Comparison of ENCODE assay signal across 9 mouse cellular contexts in the genomic region with DNA sequence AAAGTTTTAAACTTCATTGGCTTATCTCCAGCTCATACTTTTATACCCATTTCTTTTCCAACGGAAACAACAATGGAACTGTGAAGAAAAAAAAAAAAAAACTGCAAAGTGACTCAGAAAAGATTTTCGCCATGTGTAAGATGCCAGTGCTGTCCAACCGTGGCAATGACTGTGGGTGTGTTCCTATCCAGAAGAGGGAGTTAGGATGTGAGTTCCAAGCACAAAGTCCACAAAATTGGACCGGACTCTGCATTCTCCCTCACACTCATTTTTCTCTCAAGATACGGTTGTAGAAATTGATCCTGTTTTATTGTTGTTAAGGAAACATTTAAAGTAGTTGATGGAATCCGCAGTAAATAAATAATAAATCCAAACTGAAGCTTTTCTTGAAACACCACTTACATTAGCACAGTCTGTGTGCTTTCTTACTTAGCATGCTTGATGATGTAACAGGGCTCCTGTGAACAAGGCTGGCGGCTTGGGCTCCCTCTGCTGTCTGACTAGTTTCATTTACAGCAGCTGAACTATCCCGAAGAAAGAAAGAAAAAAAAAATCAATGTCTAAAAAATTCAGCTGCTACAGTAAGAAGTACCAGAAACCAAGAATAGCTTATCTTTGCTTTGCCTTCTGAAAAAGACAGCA. TPM values are rescaled to one million over a fixed set of nuclear protein-coding genes. Genes with fewer than 3 reads are reported as not detected.
DNase-seq lines count a peak whose midpoint lies in the region; ATAC-seq and TF ChIP-seq lines count a peak whose summit lies in the region.
"Had no signal": no experiment of that assay in that cellular context is flagged by ENCODE, and none has a peak within 500 bp of the region (broad histone marks: within the 10 kb centered on the region; RNA-seq: fewer than 3 reads in every experiment).

No protein-coding gene starts in this region.

- H3K27me3 ChIP-seq in ES-Bruce4 (ENCODE audit: control insufficient read depth, insufficient read depth, low read length, poor library complexity, severe bottlenecking): no peaks in the 10 kb centered on the region
- no peaks in the 10 kb centered on the region for H3K27me3 ChIP-seq in embryonic facial prominence, embryonic 10.5 days (replicated peaks; ENCODE audit: low read depth, poor library complexity, severe bottlenecking)
- H3K27me3 ChIP-seq: liver, embryonic 13.5 days had no signal

- H3K9ac ChIP-seq in ES-Bruce4 (ENCODE audit: low read depth, poor library complexity, severe bottlenecking): no peak overlapping the region
- H3K9ac ChIP-seq: liver, embryonic 13.5 days had no signal

- WGBS in embryonic facial prominence, embryonic 10.5 days: 57% methylated on average over 8 of the region's 8 CpGs

- peak; percentile 25 for TF ChIP-seq CTCF in ES-Bruce4 (IDR thresholded peaks at IDR 0.05; ENCODE audit: low read depth, low read length)

- H3K27ac ChIP-seq in ES-Bruce4 (ENCODE audit: insufficient read depth, low read length): no peak overlapping the region
- no peak overlapping the region for H3K27ac ChIP-seq in embryonic facial prominence, embryonic 10.5 days (replicated peaks)
- H3K27ac ChIP-seq: liver, embryonic 13.5 days had no signal

- no peak overlapping the region for H3K4me3 ChIP-seq in ES-Bruce4 (ENCODE audit: low read depth, low read length)
- no peak overlapping the region for H3K4me3 ChIP-seq in embryonic facial prominence, embryonic 10.5 days
- H3K4me3 ChIP-seq: liver, embryonic 13.5 days had no signal

- DNase-seq in cerebellum, postnatal 14 days: peak; percentile 73 to 76
- no peak for DNase-seq in cerebellum, adult 9-11 months
- DNase-seq in embryonic facial prominence, embryonic 10.5 days (ENCODE audit: low spot score): peak; percentile 50
- DNase-seq in kidney, adult 11 months: peak; percentile 27
- peak; percentile 68 to 88 for DNase-seq in left cerebral cortex, postnatal 25 days (ENCODE audit: low spot score in 2 of 2)
- peak; percentile 76 for DNase-seq in retina, embryonic 14.5 days (ENCODE audit: low spot score)
- DNase-seq: liver, embryonic 13.5 days had no signal

- no peaks in the 10 kb centered on the region for H3K36me3 ChIP-seq in ES-Bruce4 (ENCODE audit: control insufficient read depth, insufficient read depth, low read length, poor library complexity, severe bottlenecking)
- no peaks in the 10 kb centered on the region for H3K36me3 ChIP-seq in embryonic facial prominence, embryonic 10.5 days (replicated peaks)
- H3K36me3 ChIP-seq: liver, embryonic 13.5 days had no signal

- H3K4me1 ChIP-seq in ES-Bruce4 (ENCODE audit: control insufficient read depth, insufficient read depth, low read length): no peaks in the 10 kb centered on the region
- no peaks in the 10 kb centered on the region for H3K4me1 ChIP-seq in embryonic facial prominence, embryonic 10.5 days
- H3K4me1 ChIP-seq: liver, embryonic 13.5 days had no signal

- no peak for TF ChIP-seq POLR2A in ES-Bruce4 (IDR thresholded peaks at IDR 0.05; ENCODE audit: insufficient read depth, low read length)

- ATAC-seq in inflammation-experienced regulatory T-cells, adult 6 months: no peak

- H3K9me3 ChIP-seq in ES-Bruce4 (replicated peaks; ENCODE audit: control insufficient read depth, insufficient read depth, low read length, poor library complexity, severe bottlenecking): no peaks in the 10 kb centered on the region
- no peaks in the 10 kb centered on the region for H3K9me3 ChIP-seq in embryonic facial prominence, embryonic 10.5 days
- H3K9me3 ChIP-seq: liver, embryonic 13.5 days had no signal

- intact Hi-C loops in left cerebral cortex, postnatal 25 days (cut with DNase I): loop anchor here (5.0 to 10.0 kb wide), 4 partner anchors 451 to 1988 kb away; no protein-coding TSS in a partner anchor

- TF ChIP-seq EP300 in ES-Bruce4 (IDR thresholded peaks at IDR 0.05; ENCODE audit: insufficient read depth, low read depth, low read length): no peak

RNA-seq across cellular contexts. Expression of gene Ncam2, which starts 25.1 kb away (rescaled TPM):
- polyA plus RNA-seq in ES-Bruce4 (2011; ENCODE audit: insufficient read depth, insufficient read length, low read depth, missing spikeins): not detected in 2 replicates
- polyA plus RNA-seq in embryonic facial prominence, embryonic 10.5 days (2016; fragmentation: Nextera tagmentation; extraction: Ambion mirVana): 0.39 and 0.74 TPM in 2 replicates
- 10 to 100 TPM; 78.5 to 85.1 TPM for total RNA-seq in left cerebral cortex, postnatal 25 days (2021)
- polyA plus RNA-seq in inflammation-experienced regulatory T-cells, adult 6 months (2017; shearing (Covaris generic)): not detected
